Mouse (Mus musculus) forebrain, embryonic 13.5 days (tissue): ENCODE data around the gene Hoxb6. TPM values are rescaled to one million over a fixed set of nuclear protein-coding genes. Genes with fewer than 3 reads are reported as not detected.

Experiments used
- ATAC-seq: fragments of 200-750 bp; cut with Nextera tagmentation; 2 replicates; pipeline ENCODE4 v1.8.0; 2017
- H3K27ac ChIP-seq: fragments of 300-500 bp; sonication (generic); 2 replicates; pipeline ENCODE4 v1.5.1; 2015; ENCODE audit warnings: inconsistent platforms, mild to moderate bottlenecking, moderate library complexity
- H3K27me3 ChIP-seq: fragments of 300-500 bp; sonication (generic); 2 replicates; pipeline ENCODE4 v1.6.1; 2015; ENCODE audit warnings: mild to moderate bottlenecking, inconsistent platforms
- H3K36me3 ChIP-seq: fragments of 300-500 bp; sonication (generic); 2 replicates; pipeline ENCODE4 v1.6.1; 2015; ENCODE audit warnings: mild to moderate bottlenecking, inconsistent platforms; ENCODE audit not compliant: poor library complexity, severe bottlenecking
- H3K4me1 ChIP-seq: fragments of 300-500 bp; sonication (generic); 2 replicates; pipeline ENCODE4 v1.6.1; 2015; ENCODE audit warnings: inconsistent platforms
- H3K4me2 ChIP-seq: fragments of 300-500 bp; sonication (generic); 2 replicates; pipeline ENCODE4 v1.6.1; 2015; ENCODE audit warnings: inconsistent platforms, mild to moderate bottlenecking, moderate library complexity
- H3K4me3 ChIP-seq: fragments of 300-500 bp; sonication (generic); 2 replicates; pipeline ENCODE4 v1.5.1; 2015; ENCODE audit warnings: mild to moderate bottlenecking, inconsistent platforms
- H3K9ac ChIP-seq: fragments of 300-500 bp; sonication (generic); 2 replicates; pipeline ENCODE4 v1.6.1; 2015; ENCODE audit warnings: mild to moderate bottlenecking, inconsistent platforms
- H3K9me3 ChIP-seq: fragments of 300-500 bp; sonication (generic); replicated peaks from 2 replicates; pipeline ENCODE4 v1.6.1; 2016; ENCODE audit warnings: inconsistent platforms
- WGBS: fragments of 180-500 bp; shearing (Covaris S2); methylation state at CpG from one replicate; pipeline ENCODE4 v1.1.7; 2015; 5-methylcytosine and 5-hydroxymethylcytosine counted together
- polyA plus RNA-seq: library from polyadenylated mRNA; unstranded; fragments of >200 nt; fragmentation: Nextera tagmentation; extraction: Ambion mirVana; gene quantifications from 2 replicates; pipeline ENCODE4 v1.2.1, GENCODE M21; 2015

Hoxb6 gene
- polyA plus RNA-seq, 1 experiment from 2014 or later: not detected

- WGBS: 2% methylated on average over 10 of the region's 10 CpGs
- Histone ChIP-seq H3K9me3 (no peaks in the 10 kb centered on the region), H3K4me1 (peaks cover 7% of the 10 kb centered on the region; the same call in 1 of the 2 replicates), H3K9ac (no peak overlapping the region), H3K36me3 (no peaks in the 10 kb centered on the region), H3K27ac (no peak overlapping the region), H3K4me2 (no peak overlapping the region), H3K27me3 (peaks cover 100% of the 10 kb centered on the region), H3K4me3 (no peak overlapping the region)
- no peak for ATAC-seq
Measured at GRCm38 (mm10) chr11:96301064-96301431, 8.8 kb downstream of the Hoxb6 start.

- ATAC-seq: no peak
- Histone ChIP-seq H3K27me3 (peaks cover 100% of the 10 kb centered on the region), H3K9ac (no peak overlapping the region), H3K4me3 (no peak overlapping the region), H3K4me2 (no peak overlapping the region), H3K4me1 (peaks cover 7% of the 10 kb centered on the region; the same call in 1 of the 2 replicates), H3K27ac (no peak overlapping the region), H3K36me3 (no peaks in the 10 kb centered on the region), H3K9me3 (no peaks in the 10 kb centered on the region)
- WGBS: 2% methylated on average over 15 of the region's 15 CpGs
Measured at GRCm38 (mm10) chr11:96301837-96302236, 9.6 kb downstream of the Hoxb6 start.

DNA sequence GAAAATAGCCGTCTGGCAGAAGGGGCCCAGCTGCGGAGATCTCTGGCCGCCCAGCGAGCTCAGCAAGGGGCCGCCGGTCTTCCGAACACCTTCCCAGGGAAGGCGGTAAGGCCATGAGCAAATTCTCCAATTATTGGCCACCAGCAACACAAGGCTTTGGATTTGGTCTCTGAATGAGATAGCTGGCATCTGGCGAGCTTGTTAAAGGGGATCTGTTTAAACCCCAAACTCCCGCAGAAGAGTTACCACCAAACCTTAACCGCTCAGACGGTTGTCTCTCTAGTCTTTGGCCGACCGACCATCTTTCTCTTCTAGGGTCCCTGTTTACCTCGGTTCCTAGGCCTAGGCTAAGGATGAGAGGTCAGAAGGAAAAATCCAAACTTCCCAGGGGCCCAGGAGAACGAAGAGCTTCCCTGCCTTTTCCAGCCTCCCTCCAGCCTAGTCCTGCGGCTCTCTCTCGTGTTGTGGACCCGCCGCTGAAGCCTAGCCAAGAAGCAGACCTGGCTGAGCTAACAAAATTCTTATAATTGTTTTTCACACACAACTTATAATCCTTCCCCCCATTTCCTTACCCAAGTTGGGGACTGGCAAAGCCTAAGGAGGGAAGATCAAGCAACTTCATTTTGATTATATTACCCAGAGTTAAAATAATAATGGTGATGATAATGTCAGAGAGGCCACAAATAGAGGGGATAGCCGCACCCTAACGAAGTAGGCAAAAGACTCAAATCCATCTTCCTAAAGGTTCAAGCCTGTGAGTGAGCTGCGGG is 10.3 kb downstream of the Hoxb6 start:
- Histone ChIP-seq H3K27me3 (peaks cover 100% of the 10 kb centered on the region), H3K4me2 (no peak overlapping the region), H3K4me1 (peaks cover 7% of the 10 kb centered on the region; the same call in 1 of the 2 replicates), H3K9ac (no peak overlapping the region), H3K27ac (no peak overlapping the region), H3K9me3 (no peaks in the 10 kb centered on the region), H3K4me3 (no peak overlapping the region), H3K36me3 (no peaks in the 10 kb centered on the region)
- no peak for ATAC-seq
- WGBS: 2% methylated on average over 23 of the region's 23 CpGs

DNA sequence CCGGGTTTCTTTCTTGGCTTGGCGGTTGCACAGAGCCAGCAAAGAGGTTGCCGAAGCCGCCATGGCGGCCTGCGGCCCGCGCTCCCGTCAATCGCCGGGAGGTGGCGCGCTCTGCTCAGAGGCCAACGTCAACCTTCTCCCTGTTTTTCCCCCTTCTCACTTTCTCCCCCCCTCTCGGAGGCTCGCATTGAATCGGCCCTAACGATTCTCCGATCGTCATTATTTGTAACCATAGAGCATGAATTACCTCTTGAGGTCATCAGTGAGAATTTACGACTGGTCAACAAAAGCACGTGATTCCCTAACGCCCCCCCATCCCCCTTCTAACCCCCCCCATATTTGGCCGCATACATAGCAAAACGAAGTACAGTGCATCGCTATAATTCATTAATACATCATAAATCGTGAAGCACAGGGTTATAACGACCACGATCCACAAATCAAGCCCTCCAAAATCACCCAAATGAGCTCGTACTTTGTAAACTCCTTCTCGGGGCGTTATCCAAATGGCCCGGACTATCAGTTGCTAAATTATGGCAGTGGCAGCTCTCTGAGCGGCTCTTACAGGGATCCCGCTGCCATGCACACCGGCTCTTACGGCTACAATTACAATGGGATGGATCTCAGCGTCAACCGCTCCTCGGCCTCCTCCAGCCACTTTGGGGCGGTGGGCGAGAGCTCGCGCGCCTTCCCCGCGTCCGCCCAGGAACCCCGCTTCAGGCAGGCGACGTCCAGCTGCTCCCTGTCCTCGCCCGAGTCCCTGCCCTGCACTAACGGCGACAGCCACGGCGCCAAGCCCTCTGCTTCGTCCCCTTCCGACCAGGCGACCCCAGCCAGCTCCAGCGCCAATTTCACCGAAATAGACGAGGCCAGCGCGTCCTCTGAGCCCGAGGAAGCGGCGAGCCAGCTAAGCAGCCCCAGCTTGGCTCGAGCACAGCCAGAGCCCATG is 11.1 kb downstream of the Hoxb6 start, which contains the start of gene Hoxb5:
TSS of gene Hoxb5 (plus strand) at position 186 of the 949 bp plus-strand sequence.
- 1% methylated on average over 69 of the region's 69 CpGs for WGBS
- H3K9ac ChIP-seq: no peak within 1 kb of the TSS
- no peak within 1 kb of the TSS for H3K27ac ChIP-seq
- H3K27me3 ChIP-seq: peaks cover 100% of the 10 kb centered on the region
- H3K4me1 ChIP-seq: peaks cover 7% of the 10 kb centered on the region; the same call in 1 of the 2 replicates
- H3K4me2 ChIP-seq: no peak within 1 kb of the TSS
- H3K9me3 ChIP-seq: no peaks in the 10 kb centered on the region
- H3K4me3 ChIP-seq: no peak within 1 kb of the TSS
- H3K36me3 ChIP-seq: no peaks in the 10 kb centered on the region
- no peak for ATAC-seq

- Histone ChIP-seq H3K36me3 (no peaks in the 10 kb centered on the region), H3K27me3 (peaks cover 100% of the 10 kb centered on the region), H3K27ac (no peak overlapping the region), H3K4me3 (no peak overlapping the region), H3K9me3 (no peaks in the 10 kb centered on the region), H3K4me2 (no peak overlapping the region), H3K9ac (no peak overlapping the region), H3K4me1 (peaks cover 7% of the 10 kb centered on the region; the same call in 1 of the 2 replicates)
- ATAC-seq: no peak
- WGBS: 3% methylated on average over 38 of the region's 38 CpGs
Measured at GRCm38 (mm10) chr11:96304381-96305195, 12.3 kb downstream of the Hoxb6 start.

- Histone ChIP-seq H3K27ac (no peak overlapping the region), H3K9ac (no peak overlapping the region), H3K4me2 (no peak overlapping the region), H3K36me3 (no peaks in the 10 kb centered on the region), H3K27me3 (peaks cover 100% of the 10 kb centered on the region), H3K9me3 (no peaks in the 10 kb centered on the region), H3K4me3 (no peak overlapping the region), H3K4me1 (peaks cover 7% of the 10 kb centered on the region; the same call in 1 of the 2 replicates)
- WGBS: 14% methylated on average over 6 of the region's 6 CpGs
- ATAC-seq: no peak
Measured at GRCm38 (mm10) chr11:96305505-96306182, 13.4 kb downstream of the Hoxb6 start.

GRCm38 (mm10) chr11:96306183-96306907 is 14.1 kb downstream of the Hoxb6 start:
- Histone ChIP-seq H3K4me3 (no peak overlapping the region), H3K4me1 (peaks cover 7% of the 10 kb centered on the region; the same call in 1 of the 2 replicates), H3K4me2 (no peak overlapping the region), H3K36me3 (no peaks in the 10 kb centered on the region), H3K27me3 (peaks cover 100% of the 10 kb centered on the region), H3K27ac (no peak overlapping the region), H3K9me3 (no peaks in the 10 kb centered on the region), H3K9ac (no peak overlapping the region)
- WGBS: 7% methylated on average over 7 of the region's 7 CpGs
- ATAC-seq: no peak

DNA sequence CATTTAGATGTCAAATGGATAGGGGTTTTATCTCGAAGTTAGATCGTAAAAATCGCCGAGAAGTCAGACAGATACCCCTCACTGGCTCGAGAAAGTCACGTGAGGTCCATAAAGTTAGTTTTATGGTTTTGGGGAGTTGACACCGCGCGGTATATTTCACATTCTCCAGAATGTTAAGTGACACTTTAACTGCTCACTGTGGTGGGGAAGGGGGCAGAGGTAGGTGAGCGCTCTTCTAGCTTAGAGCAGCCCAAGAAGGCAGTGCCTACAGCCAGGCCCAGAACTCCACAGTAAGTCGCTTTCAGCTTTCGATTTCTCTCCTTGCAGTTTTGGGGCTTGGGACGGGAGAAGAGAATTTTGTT is 14.6 kb downstream of the Hoxb6 start:
- H3K27me3 ChIP-seq: peaks cover 100% of the 10 kb centered on the region
- H3K36me3 ChIP-seq: no peaks in the 10 kb centered on the region
- 3% methylated on average over 13 of the region's 13 CpGs for WGBS
- H3K4me2 ChIP-seq: no peak overlapping the region
- ATAC-seq: no peak
- H3K9ac ChIP-seq: no peak overlapping the region
- no peaks in the 10 kb centered on the region for H3K9me3 ChIP-seq
- H3K27ac ChIP-seq: no peak overlapping the region
- H3K4me3 ChIP-seq: no peak overlapping the region
- H3K4me1 ChIP-seq: peaks cover 7% of the 10 kb centered on the region; the same call in 1 of the 2 replicates

DNA sequence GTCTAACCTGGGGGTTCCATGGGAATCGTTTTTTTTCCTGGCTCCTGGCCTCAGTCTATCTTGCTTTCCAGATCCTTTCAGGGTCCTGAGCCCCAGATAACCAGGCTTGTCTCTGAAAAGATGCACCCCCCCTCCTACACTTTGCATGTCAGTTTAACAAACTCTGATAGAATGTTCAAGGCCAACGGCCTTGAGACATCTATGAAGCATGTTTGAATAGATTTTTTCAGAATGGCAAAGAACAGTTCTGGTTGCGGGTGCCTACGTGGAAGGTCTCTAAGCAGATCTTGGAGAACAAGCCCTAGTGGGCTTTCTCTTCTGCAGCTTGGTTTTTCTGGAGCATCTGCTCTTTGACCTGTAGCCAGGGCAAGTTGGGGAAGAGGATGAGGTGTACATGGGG is 16.5 kb downstream of the Hoxb6 start:
- ATAC-seq: no peak
- Histone ChIP-seq H3K9me3 (no peaks in the 10 kb centered on the region), H3K4me2 (no peak overlapping the region), H3K4me1 (peaks cover 2% of the 10 kb centered on the region; the same call in 1 of the 2 replicates), H3K27me3 (peaks cover 100% of the 10 kb centered on the region), H3K4me3 (no peak overlapping the region), H3K27ac (no peak overlapping the region), H3K36me3 (no peaks in the 10 kb centered on the region), H3K9ac (no peak overlapping the region)
- WGBS: 13% methylated on average over 4 of the region's 4 CpGs

DNA sequence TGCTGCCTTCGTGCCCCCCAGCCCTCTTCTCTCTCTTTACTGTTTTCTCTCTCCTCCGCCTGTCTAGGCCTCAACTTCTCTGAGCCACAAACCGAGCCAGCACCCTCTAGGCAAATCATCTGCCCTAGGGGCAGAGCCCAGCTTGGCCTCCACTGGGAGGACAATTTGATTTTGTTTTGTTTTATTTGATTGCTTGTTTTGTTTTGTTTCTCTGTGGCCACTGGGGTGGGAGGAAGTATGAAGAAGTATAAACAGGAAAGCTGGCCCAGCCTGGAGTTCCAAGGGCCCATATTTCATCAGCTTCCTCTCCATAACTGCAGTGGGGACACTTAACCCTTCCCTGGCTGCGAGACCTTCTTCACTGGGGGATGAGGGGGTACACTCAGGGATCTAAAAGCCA is 17.0 kb downstream of the Hoxb6 start:
- Histone ChIP-seq H3K9me3 (no peaks in the 10 kb centered on the region), H3K9ac (no peak overlapping the region), H3K4me2 (no peak overlapping the region), H3K4me3 (no peak overlapping the region), H3K27me3 (peaks cover 100% of the 10 kb centered on the region), H3K27ac (no peak overlapping the region), H3K36me3 (no peaks in the 10 kb centered on the region), H3K4me1 (no peaks in the 10 kb centered on the region)
- 10% methylated on average over 4 of the region's 4 CpGs for WGBS
- no peak for ATAC-seq
